Mouse (Mus musculus) ES-E14 (cell line): ENCODE data around the gene Slc9a4. TPM values are rescaled to one million over a fixed set of nuclear protein-coding genes. Genes with fewer than 3 reads are reported as not detected.
"Not testable (repeated sequence)": the region's sequence is repeated elsewhere in the genome, so short reads cannot be mapped to it uniquely, and the experiment has no call there.

Experiments
- DNase-seq: peaks from one replicate; pipeline ENCODE4 v3.0.0-alpha.2; 2013; ENCODE audit warnings: low read depth, low spot score
- H3K27ac ChIP-seq: 2 replicates; pipeline ENCODE4 v1.5.1; 2012; ENCODE audit warnings: low read depth, mild to moderate bottlenecking, low read length, moderate library complexity, mixed read lengths; ENCODE audit not compliant: poor library complexity, insufficient read depth, severe bottlenecking
- H3K36me3 ChIP-seq: 2 replicates; pipeline ENCODE4 v1.6.1; 2012; ENCODE audit warnings: mild to moderate bottlenecking, low read length, moderate library complexity, mixed read lengths; ENCODE audit not compliant: control insufficient read depth, poor library complexity, insufficient read depth, severe bottlenecking
- H3K4me1 ChIP-seq, 2 experiments: fragments of 150-350 bp in 1 of 2; sonication (generic) in 1 of 2; 2 replicates each; pipeline ENCODE4 v1.6.1; 2012; ENCODE audit warnings: low read length in 2 of 2, mild to moderate bottlenecking in 1 of 2, mixed read lengths in 1 of 2; ENCODE audit not compliant: control insufficient read depth in 2 of 2, insufficient read depth in 2 of 2, poor library complexity in 1 of 2
- H3K4me3 ChIP-seq, 2 experiments: fragments of 150-350 bp in 1 of 2; sonication (generic) in 1 of 2; 2 replicates each; pipeline ENCODE4 v1.5.1; 2012; ENCODE audit warnings: low read length in 2 of 2, low read depth in 1 of 2, mild to moderate bottlenecking in 1 of 2, mixed read lengths in 1 of 2; ENCODE audit not compliant: insufficient read depth in 1 of 2, poor library complexity in 1 of 2, severe bottlenecking in 1 of 2
- H3K9ac ChIP-seq: 2 replicates; pipeline ENCODE4 v1.6.1; 2012; ENCODE audit warnings: low read depth, mild to moderate bottlenecking, low read length, mixed read lengths; ENCODE audit not compliant: poor library complexity, insufficient read depth, severe bottlenecking
- H3K9me3 ChIP-seq: fragments of 150-350 bp; sonication (generic); 2 replicates; pipeline ENCODE4 v1.6.1; 2012; ENCODE audit warnings: low read depth, mild to moderate bottlenecking, low read length; ENCODE audit not compliant: control insufficient read depth, insufficient read depth
- CHD2 ChIP-seq: IDR thresholded peaks from 2 replicates; pipeline ENCODE4 v1.6.1; 2014; ENCODE audit warnings: mild to moderate bottlenecking, low read depth, low read length, inconsistent platforms
- HCFC1 ChIP-seq: IDR thresholded peaks from 2 replicates; pipeline ENCODE4 v1.6.1; 2012; ENCODE audit warnings: low read length, inconsistent platforms, borderline replicate concordance; ENCODE audit not compliant: insufficient read depth
- MAFK ChIP-seq: IDR thresholded peaks from 2 replicates; pipeline ENCODE4 v1.6.1; 2014; ENCODE audit warnings: mild to moderate bottlenecking, low read depth, low read length, inconsistent platforms; ENCODE audit not compliant: insufficient read depth
- ZC3H11A ChIP-seq: IDR thresholded peaks from 2 replicates; pipeline ENCODE4 v1.6.1; 2012; ENCODE audit warnings: low read depth, mild to moderate bottlenecking, inconsistent platforms, low read length, borderline replicate concordance
- ZNF384 ChIP-seq: IDR thresholded peaks from 2 replicates; pipeline ENCODE4 v1.6.1; 2012; ENCODE audit warnings: low read depth, low read length, inconsistent platforms
- in situ Hi-C, 2 experiments: fragments of 600-800 bp; cut with MboI; formaldehyde crosslinking; loops; one replicate each; pipeline ENCODE4 v1.15.1; 2025; ENCODE audit warnings: low sequenced_read_pairs in 2 of 2, inconsistent platforms in 1 of 2; ENCODE audit not compliant: unreplicated experiment in 2 of 2
- total RNA-seq: library from RNA; depleted of rRNA; stranded (reverse); fragments of 300-350 nt; gene quantifications from 2 replicates; pipeline ENCODE4 v1.2.3, GENCODE M21; 2012

Slc9a4 gene
- total RNA-seq, 1 experiment, result not detected

- Histone ChIP-seq H3K27ac (no peak overlapping the region), H3K4me1 (no peaks in the 10 kb centered on the region), H3K9me3 (no peaks in the 10 kb centered on the region), H3K9ac (no peak overlapping the region), H3K36me3 (no peaks in the 10 kb centered on the region), H3K4me3 (no peak overlapping the region)
- in situ Hi-C loops, result no loop called here
- TF ChIP-seq ZC3H11A (no peak), MAFK (no peak), ZNF384 (no peak), CHD2 (no peak), HCFC1 (no peak)
- no peak for DNase-seq
Measured at GRCm38 (mm10) chr1:40590931-40591330, 11.1 kb downstream of the Slc9a4 start.

DNA sequence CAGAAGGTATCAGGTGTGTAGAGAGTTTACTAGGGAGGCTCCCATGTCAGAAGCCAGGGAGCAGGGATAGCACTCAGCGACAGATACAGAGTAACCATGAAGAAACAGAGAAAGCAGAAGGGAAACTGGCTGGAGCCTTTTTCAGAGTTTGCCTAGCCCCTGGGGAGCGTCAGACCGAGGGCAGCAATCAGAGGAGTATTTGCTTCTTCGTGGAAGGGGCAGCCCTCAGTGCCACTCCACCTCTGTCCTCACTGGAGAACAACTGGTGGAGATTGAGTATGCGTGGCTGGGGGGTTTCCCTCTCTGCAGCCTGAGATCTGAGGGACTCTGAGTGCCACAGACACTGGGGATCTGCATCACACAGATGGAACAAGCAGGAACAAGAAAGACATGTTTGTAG, 17.9 kb downstream of the Slc9a4 start:
- H3K4me3 ChIP-seq, result no peak overlapping the region
- DNase-seq, result no peak
- in situ Hi-C loops, result no loop called here
- H3K9me3 ChIP-seq, result no peaks in the 10 kb centered on the region
- no peaks in the 10 kb centered on the region for H3K4me1 ChIP-seq
- no peak overlapping the region for H3K9ac ChIP-seq
- TF ChIP-seq ZNF384 (no peak), HCFC1 (no peak), MAFK (no peak), CHD2 (no peak), ZC3H11A (no peak)
- H3K27ac ChIP-seq, result no peak overlapping the region
- no peaks in the 10 kb centered on the region for H3K36me3 ChIP-seq

DNA sequence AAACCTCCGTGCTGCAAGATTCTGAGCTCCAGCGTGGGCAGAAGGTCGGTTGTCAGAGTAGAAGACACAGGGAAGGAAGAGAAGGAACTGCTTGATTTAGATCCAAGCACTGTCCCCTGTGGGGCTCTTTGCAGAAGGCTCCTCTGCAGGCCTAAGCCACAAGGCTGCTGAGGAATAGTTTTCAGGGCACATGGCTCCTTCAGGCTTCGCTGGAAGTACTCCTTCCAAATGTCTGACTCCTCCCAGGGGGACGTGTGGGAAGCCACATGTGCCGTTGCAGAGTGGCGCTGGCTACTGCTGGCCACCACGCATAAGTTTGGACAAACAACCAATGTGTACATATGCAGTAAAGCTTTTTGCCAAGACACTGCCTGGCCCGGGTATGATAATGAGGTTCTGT, 19.8 kb downstream of the Slc9a4 start:
- in situ Hi-C loops, H3K4me3 ChIP-seq, H3K27ac ChIP-seq, DNase-seq, H3K9me3 ChIP-seq, H3K36me3 ChIP-seq, H3K4me1 ChIP-seq, H3K9ac ChIP-seq: not testable (repeated sequence)

DNA sequence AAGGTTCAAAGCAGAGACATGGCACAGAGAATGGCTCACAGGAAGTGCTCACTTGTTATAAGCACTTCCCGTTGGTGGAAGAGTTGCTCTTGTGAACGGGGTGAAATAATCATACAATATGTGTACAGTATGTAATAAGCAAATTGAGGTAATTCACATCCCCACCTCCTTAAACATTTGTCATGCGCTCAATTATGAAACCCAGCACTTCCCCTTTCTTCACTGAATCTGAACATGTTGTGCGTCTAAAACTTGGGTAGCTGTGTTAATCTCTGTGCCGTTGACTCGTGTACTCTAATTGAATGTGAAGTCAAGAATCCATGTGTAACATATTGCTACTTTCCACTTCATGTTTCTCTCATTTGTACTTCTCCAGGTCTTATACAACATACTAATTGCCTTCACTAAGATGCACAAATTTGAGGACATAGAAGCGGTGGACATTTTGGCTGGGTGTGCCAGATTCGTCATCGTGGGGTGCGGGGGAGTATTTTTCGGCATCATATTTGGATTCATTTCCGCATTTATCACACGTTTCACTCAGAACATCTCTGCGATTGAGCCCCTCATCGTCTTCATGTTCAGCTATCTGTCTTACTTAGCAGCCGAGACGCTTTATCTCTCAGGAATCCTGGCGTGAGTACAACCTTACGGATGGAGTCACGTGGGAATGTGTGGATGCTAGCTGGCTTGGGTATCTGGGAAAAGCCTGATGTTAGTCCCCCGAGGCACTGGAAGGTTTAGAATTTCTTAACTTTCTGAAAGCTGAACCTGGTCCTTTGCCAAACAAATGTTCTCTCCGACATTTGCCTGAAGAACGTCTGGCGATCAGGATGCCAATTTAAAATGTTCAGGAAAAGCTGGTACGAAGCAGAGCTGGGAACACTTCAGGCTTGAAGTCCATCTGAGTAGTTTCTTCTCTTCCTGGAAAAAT, 20.8 kb downstream of the Slc9a4 start:
- no peak for DNase-seq
- no peaks in the 10 kb centered on the region for H3K36me3 ChIP-seq
- no peaks in the 10 kb centered on the region for H3K9me3 ChIP-seq
- H3K27ac ChIP-seq, result no peak overlapping the region
- no peaks in the 10 kb centered on the region for H3K4me1 ChIP-seq
- no peak overlapping the region for H3K9ac ChIP-seq
- in situ Hi-C loops, result no loop called here
- no peak for TF ChIP-seq CHD2
- H3K4me3 ChIP-seq, result no peak overlapping the region

GRCm38 (mm10) chr1:40601461-40601860, 21.6 kb downstream of the Slc9a4 start:
- H3K4me3 ChIP-seq, result no peak overlapping the region
- in situ Hi-C loops, result no loop called here
- H3K4me1 ChIP-seq, result no peaks in the 10 kb centered on the region
- H3K9me3 ChIP-seq, result no peaks in the 10 kb centered on the region
- no peak for DNase-seq
- H3K9ac ChIP-seq, result no peak overlapping the region
- no peak overlapping the region for H3K27ac ChIP-seq
- H3K36me3 ChIP-seq, result no peaks in the 10 kb centered on the region
- no peak for TF ChIP-seq ZC3H11A
- no peak for TF ChIP-seq CHD2
- no peak for TF ChIP-seq MAFK
- no peak for TF ChIP-seq ZNF384
- no peak for TF ChIP-seq HCFC1
